Mouse (Mus musculus): ENCODE data around the gene Sgcd. TPM values are rescaled to one million over a fixed set of nuclear protein-coding genes. Genes with fewer than 3 reads are reported as not detected.
"Not testable (repeated sequence)": the region's sequence is repeated elsewhere in the genome, so short reads cannot be mapped to it uniquely, and the experiment has no call there.

Sgcd gene
- total RNA-seq, 2 experiments from 2014 or later, result not detected

DNA sequence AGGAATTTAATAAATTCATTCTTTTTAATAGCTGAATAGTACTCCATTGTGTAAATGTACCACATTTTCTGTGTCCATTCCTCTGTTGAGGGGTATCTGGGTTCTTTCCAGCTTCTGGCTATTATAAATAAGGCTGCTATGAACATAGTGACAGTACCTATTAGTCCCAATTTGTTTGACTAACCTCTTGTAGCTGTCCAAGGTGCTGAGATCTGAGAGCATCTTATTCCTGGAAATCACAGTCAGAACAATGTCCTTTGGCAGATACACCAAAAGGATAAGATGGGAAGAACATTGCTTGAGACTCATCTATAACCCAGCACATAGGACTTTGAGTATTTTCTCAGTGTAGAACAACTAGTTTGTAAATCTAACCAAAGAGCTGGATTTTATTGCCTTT is 485.5 kb downstream of the Sgcd start:
- ATAC-seq (replicated peaks; ENCODE audit: low FRiP score, poor library complexity, severe bottlenecking), result not testable (repeated sequence)

DNA sequence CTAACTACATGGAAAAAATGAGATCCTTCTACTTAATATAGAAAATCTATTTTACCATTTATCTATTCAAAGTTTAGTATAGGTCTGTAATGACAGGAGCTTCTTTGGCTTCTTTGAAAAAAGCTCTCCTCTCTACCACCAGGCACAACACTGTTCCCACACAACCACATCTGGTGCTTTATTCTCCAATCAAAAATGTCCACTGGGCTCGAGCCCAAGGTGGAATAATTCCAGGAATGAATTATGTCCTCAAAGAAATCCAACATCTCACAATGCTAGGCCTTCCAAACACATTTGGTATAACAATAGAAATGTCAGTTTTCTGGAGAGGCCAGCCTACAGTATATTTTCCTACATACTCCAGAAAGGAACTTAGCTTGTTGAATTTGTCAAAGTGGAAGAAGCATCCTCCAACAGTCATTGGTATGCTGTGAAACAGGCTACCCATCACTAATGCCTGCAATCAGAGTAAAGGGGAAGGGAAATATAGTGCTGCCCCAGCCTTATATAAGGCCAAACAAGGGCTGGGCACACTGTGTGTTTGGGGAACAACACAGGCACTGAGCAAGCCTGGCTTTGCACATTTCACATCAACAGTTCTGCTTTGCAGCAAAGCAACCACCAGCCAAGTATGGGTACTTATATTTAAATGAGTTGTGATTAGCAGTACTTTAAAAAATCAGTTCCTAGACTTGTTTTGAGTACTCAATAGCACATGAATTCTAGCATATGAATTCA is 515.1 kb downstream of the Sgcd start:
- ATAC-seq (replicated peaks; ENCODE audit: low FRiP score, poor library complexity, severe bottlenecking), result no peak

DNA sequence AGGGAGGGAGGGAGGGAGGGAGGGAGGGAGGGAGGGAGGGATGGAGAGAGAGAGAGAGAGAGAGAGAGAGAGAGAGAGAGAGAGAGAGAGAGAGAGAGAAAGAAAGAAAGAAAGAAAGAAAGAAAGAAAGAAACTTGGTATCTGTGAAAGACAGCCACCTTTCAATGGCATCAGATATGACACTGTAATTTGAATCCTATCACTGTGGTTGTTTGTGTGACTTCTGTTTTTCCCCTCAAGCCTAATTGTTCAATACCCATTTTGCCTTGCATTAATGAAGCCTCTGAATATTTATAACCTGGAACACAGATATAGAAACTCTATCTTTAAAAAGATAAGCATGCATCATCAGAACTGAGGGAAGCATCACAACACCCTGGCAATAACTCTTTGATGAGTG is 528.1 kb downstream of the Sgcd start:
- ATAC-seq (replicated peaks; ENCODE audit: low FRiP score, poor library complexity, severe bottlenecking), result not testable (repeated sequence)

- no peak for ATAC-seq (replicated peaks; ENCODE audit: low FRiP score, poor library complexity, severe bottlenecking)
Measured at GRCm38 (mm10) chr11:47460149-47460548, 528.6 kb downstream of the Sgcd start.

- ATAC-seq (replicated peaks; ENCODE audit: low FRiP score, poor library complexity, severe bottlenecking), result no peak
Measured at GRCm38 (mm10) chr11:47459214-47459613, 529.6 kb downstream of the Sgcd start.

DNA sequence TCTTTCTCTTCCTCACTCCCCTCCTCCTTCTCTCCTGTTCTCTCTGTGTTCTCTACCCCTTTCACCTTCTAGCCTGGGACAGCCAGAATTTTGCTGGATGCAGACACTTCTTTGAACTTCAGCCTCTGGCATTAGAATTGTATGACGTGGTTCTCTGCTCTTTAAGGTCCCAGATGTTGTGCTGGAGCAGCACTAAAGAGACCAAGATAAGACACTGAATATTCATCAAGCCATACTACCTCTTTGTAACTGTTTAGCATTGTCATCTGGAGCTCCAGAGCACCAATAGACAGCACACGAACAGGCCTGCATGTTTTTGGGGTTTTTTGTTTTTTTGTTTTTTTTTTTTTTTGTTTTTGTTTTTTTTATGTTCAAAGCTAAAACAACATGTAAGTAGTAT is 541.0 kb downstream of the Sgcd start:
- ATAC-seq (replicated peaks; ENCODE audit: low FRiP score, poor library complexity, severe bottlenecking), result no peak

DNA sequence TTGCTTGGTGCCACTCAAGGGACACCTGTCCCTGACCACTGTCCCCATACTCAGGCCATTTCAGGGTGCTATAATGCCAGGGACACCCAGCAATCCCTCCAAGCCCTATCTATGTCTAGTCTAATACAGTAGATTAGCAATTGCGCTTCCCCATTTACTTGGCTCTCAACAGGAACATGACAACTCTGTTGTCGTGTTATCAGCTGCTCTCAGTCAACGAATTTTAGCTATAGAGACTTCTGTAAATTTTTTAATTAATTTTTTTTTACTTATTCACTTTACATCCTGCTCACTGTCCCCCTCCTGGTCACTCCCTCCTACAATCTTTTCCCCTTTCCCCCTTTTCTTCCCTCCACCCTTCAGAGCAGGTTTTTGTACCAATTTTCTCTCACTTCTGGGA is 542.4 kb downstream of the Sgcd start:
- ATAC-seq (replicated peaks; ENCODE audit: low FRiP score, poor library complexity, severe bottlenecking), result no peak

DNA sequence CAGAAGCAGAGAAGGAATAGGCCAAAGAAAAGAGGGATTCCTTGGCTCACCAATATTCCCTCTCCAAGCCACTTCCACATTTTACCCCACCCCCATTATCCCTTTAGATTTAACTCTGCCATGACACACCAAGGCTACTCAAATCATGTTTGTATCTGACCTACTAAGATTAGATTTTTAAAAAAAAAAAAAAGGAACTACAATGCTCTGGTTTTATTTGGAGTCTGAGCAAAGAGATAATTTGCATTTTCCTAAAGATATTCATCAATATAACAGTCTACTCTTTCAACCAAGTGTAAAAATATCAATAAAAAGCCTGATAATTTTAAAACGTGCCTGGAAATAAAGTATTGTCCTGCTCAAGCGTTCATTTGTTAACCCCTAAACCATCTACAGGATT is 543.1 kb downstream of the Sgcd start:
- ATAC-seq (replicated peaks; ENCODE audit: low FRiP score, poor library complexity, severe bottlenecking), result no peak

DNA sequence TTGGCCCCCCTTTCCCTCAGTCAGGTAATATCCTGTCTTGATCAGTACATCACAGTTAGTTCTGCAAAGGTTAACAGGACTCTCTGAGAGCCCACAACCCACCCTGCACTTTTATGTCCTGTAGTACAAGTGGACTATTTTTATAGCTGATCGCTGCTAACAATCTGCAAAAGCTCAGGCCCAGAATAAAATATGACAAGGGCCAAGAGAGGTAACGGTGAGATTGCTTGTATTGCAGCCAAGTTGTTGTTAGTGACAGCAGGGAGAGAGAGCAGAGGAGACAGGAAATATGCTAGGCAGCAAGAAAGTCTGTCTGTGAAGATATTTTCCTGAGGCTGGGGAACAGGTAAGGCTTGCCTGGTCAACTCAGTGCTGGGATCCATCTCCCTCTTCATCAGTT is 546.5 kb downstream of the Sgcd start:
- ATAC-seq (replicated peaks; ENCODE audit: low FRiP score, poor library complexity, severe bottlenecking), result no peak

DNA sequence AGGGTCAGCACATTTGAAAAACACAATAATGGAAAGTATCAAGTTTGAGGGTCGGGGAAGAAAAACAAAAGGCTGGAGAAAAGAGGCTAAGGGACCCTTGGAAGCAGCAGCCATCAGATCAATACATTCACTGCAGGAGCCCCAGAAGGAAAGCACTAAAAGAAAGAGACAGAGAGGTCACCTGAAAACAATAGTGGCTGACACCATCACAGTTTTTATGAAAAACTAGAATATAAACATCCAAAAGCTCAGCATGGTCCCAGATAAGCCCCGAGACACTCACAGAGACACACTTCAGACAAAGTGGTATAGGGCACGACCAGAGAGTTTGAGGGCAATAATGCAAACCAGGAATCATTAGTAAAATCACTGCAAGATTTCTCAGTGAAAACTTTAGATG is 589.2 kb downstream of the Sgcd start:
- no peak for ATAC-seq (replicated peaks; ENCODE audit: low FRiP score, poor library complexity, severe bottlenecking)

- ATAC-seq (replicated peaks; ENCODE audit: low FRiP score, poor library complexity, severe bottlenecking), result not testable (repeated sequence)
Measured at GRCm38 (mm10) chr11:47390798-47391197, 598.0 kb downstream of the Sgcd start.

GRCm38 (mm10) chr11:47389327-47389726 is 599.4 kb downstream of the Sgcd start:
- no peak for ATAC-seq (replicated peaks; ENCODE audit: low FRiP score, poor library complexity, severe bottlenecking)

GRCm38 (mm10) chr11:47387726-47388125 is 601.0 kb downstream of the Sgcd start:
- no peak for ATAC-seq (replicated peaks; ENCODE audit: low FRiP score, poor library complexity, severe bottlenecking)

GRCm38 (mm10) chr11:47386136-47386535 is 602.6 kb downstream of the Sgcd start:
- ATAC-seq (replicated peaks; ENCODE audit: low FRiP score, poor library complexity, severe bottlenecking), result no peak

- ATAC-seq (replicated peaks; ENCODE audit: low FRiP score, poor library complexity, severe bottlenecking), result no peak
Measured at GRCm38 (mm10) chr11:47379630-47379958, 609.2 kb downstream of the Sgcd start.

- ATAC-seq (replicated peaks; ENCODE audit: low FRiP score, poor library complexity, severe bottlenecking), result no peak
Measured at GRCm38 (mm10) chr11:47378843-47379629, 609.7 kb downstream of the Sgcd start.

DNA sequence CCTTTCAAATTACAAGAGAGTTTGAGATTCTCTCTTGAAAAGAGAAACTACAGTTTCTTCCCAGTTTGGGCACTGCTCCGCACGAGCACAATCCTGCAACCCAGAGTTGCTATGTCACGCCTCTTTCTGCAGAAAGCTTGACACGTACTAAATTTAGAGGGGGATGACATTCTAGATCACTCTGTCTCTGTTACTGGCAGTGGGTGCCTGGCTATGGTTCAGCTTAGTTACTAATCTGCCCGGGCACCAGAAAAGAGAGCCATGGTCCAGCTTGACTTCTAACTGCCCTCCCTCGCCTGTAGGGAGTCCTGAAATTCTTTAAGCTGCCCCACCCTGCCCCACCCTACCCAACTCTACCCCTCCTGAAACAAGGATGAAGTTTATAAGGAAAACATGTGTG is 611.3 kb downstream of the Sgcd start:
- no peak for ATAC-seq (replicated peaks; ENCODE audit: low FRiP score, poor library complexity, severe bottlenecking)

GRCm38 (mm10) chr11:47376915-47377314 is 611.9 kb downstream of the Sgcd start:
- ATAC-seq (replicated peaks; ENCODE audit: low FRiP score, poor library complexity, severe bottlenecking), result no peak

DNA sequence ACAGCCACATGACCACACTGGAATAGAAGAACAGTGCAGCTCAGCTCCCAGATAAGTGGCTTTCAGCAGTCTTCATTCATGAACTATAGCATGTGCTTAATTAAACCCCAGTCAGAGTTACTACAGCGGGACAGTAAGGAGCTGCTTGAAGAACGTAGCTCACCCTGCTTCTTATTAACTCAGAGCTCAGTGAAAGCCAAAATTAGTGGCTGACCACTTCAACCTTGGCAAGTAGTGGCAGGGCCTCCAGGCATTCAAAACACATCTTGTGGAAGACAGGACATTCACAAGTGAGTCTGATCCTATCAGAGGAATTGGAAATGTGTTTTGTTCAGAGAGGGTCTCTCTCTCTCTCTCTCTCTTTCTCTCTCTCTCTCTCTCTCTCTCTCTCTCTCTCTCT is 617.2 kb downstream of the Sgcd start:
- no peak for ATAC-seq (replicated peaks; ENCODE audit: low FRiP score, poor library complexity, severe bottlenecking)

GRCm38 (mm10) chr11:47351585-47351984 is 637.2 kb downstream of the Sgcd start:
- no peak for ATAC-seq (replicated peaks; ENCODE audit: low FRiP score, poor library complexity, severe bottlenecking)

GRCm38 (mm10) chr11:47343486-47343885 is 645.3 kb downstream of the Sgcd start:
- ATAC-seq (replicated peaks; ENCODE audit: low FRiP score, poor library complexity, severe bottlenecking), result no peak

Measured in erythroid progenitor cell, adult 5-6 weeks (primary cell).